Mouse (Mus musculus) telencephalon, adult 2 months (tissue): Measurements from ENCODE around the gene Slc30a1.

Experiments
- DNase-seq: peaks from one replicate; pipeline ENCODE4 v3.0.0-alpha.2; 2011; ENCODE audit warnings: low read depth, low spot score

Gene Slc30a1

DNA sequence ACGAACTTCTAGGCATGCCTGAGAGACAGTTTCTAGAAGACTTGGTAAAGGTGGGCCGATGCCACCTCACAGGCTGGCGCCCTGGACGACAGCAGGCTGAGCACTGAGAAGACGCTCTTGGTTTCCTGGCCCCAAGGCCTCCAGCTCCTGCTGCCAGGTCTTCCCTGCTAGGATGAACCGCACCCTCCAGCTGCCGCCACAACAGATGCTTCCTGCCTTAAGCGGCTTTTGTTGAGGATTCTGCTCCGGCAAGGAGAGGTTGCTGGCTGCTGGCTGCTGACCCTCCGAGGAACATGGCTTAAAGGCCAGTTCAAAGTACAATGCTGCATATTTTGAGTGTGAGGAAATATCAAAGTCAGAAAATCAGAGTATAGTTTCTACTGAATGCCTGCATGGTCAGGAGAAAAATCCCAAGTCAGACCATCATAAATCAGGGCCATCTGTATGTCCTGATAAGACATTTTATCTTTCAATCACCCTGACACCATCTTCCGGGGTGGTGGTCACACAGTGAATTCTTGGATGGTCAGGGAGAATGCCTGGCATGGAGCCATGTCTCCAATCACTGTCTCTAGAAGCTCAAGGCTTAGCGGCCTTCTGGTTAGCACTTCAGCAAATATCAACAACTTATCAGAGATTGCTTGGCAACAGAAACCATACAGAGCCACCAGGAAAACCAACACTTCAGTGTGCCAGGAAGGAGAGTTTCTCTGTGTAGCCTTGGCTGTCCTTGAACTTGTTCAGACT is 9.6 kb upstream of the Slc30a1 start:
- no peak for DNase-seq

DNA sequence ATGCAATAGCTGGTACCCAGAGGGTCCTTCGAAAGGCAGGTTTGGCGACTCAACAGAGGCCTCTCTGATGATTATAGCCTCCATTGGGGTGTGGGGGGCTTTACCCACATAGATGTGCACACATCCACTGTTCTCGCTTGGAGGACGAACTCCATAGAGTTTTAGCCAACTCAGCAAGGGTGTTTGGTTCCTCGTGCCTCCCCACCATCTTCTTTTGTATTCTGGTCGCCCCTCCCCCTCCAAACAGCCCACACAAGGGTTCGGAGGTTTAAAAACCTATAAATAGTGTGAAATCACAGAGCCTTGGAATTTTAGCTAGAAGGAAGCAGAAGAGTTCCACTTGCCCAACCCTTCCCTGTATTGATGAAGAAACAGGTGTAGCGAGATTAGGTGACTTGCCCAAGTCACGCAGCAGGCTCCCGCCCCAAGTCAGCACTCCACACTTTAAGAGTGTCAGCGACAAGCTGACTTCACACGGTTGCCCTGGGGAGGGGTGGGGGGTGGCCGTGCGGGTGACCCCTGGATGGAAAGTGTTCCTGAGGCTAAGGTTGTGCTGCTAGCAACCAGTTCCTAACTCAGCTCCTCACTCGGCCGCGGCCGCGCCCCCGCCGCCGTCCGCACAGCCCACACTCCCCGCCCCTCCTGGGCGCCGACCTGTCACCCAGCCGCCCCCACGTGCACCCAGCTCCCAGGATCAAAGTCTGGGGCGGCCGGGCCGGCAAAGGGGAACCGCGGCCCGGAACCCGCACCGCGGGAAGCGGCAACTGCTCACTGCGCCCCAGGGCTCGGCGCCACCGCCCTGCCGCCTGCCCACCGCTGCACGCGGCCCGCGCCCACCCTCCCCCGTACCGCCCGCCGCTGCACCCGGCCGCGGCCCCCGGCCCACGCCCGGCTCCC is 682 bp upstream of the Slc30a1 start:
- no peak for DNase-seq

GRCm38 (mm10) chr1:191907431-191907810 is 854 bp downstream of the Slc30a1 start:
- DNase-seq: no peak

DNA sequence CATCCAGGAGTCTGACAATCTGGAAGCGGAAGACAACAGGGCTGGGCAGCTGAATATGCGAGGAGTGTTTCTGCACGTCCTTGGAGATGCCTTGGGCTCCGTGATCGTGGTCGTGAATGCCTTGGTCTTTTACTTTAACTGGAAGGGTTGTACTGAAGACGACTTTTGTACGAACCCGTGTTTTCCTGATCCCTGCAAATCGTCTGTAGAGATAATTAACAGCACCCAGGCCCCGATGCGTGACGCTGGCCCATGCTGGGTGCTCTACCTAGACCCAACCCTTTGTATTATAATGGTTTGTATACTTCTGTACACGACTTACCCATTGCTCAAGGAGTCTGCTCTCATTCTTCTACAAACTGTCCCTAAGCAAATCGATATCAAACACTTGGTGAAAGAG is 2.3 kb downstream of the Slc30a1 start:
- no peak for DNase-seq

DNA sequence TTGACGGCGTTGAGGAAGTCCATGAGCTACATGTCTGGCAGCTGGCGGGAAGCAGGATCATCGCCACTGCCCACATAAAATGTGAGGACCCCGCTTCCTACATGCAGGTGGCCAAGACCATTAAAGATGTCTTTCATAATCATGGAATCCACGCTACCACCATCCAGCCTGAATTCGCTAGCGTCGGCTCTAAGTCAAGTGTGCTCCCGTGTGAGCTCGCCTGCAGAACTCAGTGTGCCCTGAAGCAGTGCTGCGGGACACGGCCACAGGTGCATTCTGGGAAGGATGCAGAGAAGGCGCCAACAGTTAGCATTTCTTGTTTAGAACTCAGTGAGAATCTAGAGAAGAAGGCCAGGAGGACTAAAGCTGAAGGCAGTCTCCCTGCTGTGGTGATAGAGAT is 2.7 kb downstream of the Slc30a1 start:
- no peak for DNase-seq

DNA sequence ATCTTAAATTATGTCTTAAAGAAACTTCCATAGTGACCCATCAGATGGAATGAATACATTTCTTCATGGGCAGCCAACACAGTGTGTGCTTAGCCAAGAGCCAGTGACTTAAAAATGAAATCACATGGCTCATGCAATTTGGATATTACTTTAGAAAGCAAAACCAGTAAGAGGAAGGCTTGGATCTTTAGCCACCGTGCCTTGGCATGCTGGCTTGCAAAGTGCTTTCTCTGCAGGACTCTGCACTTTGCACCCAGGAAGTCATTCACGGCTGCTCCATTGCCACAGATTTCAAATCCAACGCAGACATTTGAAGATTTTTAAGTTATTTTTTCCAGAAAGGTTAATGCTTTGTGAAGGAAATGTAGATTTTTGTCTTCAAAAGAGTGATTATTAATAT is 4.1 kb downstream of the Slc30a1 start:
- no peak for DNase-seq

DNA sequence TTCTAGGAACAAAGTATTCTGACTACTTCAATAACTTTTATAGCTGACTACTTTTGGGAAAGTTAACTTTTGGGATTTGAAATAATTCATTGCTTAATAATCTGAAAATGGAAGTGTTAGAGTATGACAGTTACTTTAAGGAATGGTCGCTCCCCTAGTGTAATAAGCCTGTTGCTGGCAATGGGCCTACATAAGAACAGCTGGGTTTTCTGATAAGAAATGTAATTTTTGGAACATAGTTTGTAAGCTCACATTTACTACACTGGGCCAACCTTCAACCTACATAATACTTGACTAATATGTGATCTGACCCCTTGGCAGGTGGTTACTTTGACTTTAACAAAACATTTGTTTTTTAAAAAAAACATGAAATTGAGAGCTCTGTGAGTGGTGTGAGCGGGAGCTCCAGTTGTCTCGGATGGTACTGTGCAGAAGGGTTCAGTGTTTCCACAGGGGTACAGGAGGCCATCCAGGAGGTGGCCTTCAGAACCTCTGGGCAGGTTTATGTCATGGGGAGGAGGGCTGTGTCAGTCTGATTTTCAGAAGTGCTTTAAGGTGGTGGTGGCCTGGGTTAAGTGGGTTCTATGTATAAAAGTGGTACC is 4.6 kb downstream of the Slc30a1 start:
- no peak for DNase-seq

DNA sequence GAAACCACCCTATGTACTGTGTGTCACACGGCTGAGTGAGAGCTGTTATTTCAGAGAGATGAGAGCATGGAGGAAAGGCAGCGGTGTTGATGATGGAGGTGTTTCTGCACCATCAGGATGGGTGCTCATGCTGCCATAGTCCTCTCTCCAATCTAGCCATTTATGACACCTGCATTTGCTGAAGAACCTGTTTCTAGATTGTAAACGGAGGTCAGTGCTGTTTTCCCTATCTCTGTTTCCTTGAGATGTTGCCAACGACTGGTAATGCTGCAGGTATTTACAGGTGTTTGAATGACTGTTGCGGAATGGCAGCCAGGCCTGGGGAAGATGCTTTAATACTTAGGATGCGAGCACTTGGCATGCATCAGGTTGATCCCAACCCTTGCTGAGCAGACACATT is 8.1 kb downstream of the Slc30a1 start:
- no peak for DNase-seq

- DNase-seq: no peak
Observed at GRCm38 (mm10) chr1:191915586-191915985, 9.0 kb downstream of the Slc30a1 start.

GRCm38 (mm10) chr1:191916876-191917275 is 10.3 kb downstream of the Slc30a1 start:
- DNase-seq: no peak

DNA sequence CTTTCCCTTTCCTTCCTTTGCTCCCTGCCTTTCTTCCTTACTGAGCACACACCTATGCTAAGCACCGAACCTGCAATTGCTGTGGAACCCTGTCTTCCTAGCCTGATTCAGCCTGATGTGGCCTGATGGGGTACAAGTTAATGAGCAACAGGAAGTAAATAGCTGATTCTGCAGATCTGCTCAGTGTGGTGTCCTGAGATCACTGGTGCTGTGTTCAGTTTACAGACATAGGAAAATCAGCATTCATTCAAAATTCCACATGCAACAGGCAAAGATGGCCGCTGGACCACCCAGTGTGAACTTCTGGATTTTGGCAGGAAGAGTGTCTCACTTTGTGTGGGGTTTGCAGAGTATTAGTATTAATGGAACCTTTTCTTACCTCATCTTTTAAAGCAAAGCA is 12.8 kb downstream of the Slc30a1 start:
- no peak for DNase-seq

GRCm38 (mm10) chr1:191921701-191922100 is 15.1 kb downstream of the Slc30a1 start:
- no peak for DNase-seq

DNA sequence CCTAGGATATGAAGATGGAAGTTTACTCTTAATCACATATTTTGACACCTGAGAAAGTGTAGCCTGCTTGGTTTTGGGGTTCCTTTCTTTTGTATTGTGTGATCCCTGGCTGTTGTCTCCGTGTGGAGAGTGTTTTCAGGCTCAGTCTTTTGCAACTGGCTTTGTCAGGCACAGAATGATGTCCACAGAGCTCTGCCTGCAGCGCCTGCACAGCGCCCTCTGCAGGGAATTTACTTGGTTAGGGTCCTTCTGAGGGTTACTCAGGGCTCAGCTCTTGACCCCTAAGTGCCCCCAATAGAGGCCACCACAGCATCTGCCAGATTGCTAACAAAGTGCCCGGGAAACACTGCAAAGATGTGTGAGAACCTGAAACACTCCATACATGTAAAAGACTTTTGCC is 18.9 kb downstream of the Slc30a1 start:
- DNase-seq: no peak

- no peak for DNase-seq
Observed at GRCm38 (mm10) chr1:191926681-191927080, 20.1 kb downstream of the Slc30a1 start.

DNA sequence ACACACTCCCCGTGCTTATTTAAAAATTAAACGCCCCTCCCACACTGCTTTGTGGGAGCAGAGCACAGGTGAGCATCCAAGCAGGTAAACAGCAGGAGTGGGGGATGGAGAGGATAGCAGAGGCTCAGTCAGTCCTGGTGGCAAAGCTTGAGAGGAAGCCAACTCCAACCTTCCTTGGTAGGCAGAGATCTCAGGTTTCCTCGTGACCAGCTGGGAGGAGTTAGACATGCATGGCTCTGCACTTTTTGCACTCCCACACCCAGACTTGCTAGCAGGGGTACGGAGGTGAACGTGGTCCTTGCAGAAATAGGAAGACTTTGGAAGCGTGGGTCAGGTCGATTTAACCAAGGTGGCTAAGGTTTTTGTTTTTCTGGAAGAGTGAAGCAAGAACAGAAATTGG is 21.8 kb downstream of the Slc30a1 start:
- DNase-seq: no peak

DNA sequence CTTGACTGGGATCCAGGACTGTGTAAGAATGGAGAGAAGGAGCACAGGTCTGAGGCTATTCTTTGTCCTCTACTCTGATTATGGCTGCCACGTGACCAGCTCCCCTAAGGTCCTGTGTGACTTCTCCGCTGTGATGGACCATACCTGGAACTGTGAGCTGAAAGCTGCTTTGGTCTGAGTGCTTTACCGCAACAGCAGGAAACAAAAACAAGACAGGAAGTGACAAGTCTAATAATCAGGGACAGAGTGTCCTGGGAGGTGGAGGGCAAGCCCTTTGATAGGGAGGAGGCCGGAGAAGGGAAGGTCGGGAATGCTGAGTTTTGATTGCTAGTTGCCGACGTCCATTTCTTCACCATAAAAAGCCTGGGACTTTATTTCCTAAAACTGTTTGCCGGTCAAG is 22.5 kb downstream of the Slc30a1 start:
- no peak for DNase-seq

GRCm38 (mm10) chr1:191929897-191930524 is 23.4 kb downstream of the Slc30a1 start:
- no peak for DNase-seq

DNA sequence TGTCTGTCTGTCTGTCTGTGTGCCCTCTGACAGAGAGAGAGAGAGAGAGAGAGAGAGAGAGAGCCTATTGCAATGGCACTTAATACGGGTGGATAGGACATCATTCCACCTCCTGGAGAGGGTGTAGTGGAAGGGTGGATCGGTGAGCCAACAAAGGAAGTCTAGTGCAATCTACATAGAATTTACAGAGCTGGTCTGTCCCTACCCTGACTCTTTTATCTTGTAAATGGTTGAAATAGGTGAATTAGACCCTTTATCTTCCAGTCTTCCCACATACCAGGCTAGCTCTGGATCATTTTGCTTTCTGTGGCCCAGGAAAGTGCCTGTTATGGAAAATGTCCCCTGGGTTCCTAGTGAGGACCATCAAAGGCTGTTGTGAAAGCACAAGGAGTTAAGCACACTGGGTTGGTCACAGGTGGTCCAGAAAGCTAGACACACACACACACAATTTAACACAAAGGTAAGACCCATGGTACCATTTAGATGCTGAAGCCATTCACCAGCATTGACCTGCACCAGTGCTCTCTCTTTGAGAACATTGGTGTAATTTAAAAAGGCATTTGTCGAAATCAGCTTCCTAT is 24.0 kb downstream of the Slc30a1 start:
- DNase-seq: no peak

- DNase-seq: no peak
Observed at GRCm38 (mm10) chr1:191932286-191932985, 25.9 kb downstream of the Slc30a1 start.

GRCm38 (mm10) chr1:191932986-191933632 is 26.5 kb downstream of the Slc30a1 start:
- no peak for DNase-seq

GRCm38 (mm10) chr1:191943638-191944037 is 37.1 kb downstream of the Slc30a1 start:
- no peak for DNase-seq
